Mouse (Mus musculus): ENCODE measurements around the gene Smpdl3a.

The Smpdl3a gene

DNA sequence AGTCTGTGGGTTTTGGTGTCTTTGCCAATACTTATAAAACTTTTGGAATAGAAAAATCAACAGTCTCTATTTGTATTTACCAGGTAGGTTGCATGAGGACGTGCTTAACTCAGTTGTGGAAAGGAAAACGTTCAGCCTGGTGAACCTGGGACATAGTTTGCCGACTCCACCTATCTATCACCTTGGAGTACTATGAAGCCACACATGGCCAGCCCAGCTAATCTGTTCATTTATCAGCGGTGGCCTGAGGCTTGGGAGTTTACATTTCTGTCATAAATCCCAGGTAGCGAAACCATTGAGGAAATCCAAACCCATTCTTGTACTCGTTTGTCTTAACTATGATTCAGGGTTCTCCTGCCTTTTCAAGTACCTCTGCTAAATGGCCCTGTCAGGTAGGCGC is at the start of gene Smpdl3a:
TSS of gene Smpdl3a (plus strand) at position 318 of the 400 bp plus-strand sequence.
- no peak for DNase-seq

DNA sequence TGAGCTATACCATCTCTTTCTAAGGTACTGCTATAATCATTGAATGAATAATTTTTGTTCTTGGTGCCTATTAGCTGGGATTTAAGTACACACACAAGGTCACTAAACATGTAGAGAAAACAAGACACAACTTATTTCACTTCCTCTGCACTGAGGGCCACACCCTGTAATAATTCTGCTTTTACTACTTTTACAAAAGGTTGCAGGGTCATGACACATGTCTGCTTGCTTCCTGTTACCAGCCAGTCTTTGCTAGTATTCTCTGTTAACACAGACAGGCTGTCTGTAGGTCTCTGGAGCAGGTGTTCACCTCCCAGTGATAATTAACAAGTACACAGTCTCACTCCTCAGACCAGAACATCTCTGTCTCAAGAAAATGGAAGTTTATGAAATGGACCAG is 48.7 kb upstream of the Smpdl3a start:
- DNase-seq, result no peak

DNA sequence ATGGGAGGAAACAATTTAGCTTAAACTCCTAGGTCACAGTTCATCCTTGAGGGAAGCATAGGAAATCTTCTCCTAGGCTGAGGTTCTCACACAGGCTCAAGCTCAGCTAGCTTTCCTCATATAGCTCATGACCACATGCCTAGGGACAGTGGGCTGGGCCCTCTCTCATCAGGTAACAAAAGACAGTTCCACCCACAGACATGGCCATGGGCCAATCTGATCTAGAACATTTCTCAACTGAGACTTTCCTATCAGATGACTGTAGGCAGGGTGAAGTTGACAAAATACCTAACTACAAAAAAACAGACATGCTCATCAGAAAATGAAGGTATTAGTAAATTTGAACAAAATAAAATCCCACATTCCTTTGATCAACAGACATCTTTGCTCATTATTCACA is 47.0 kb upstream of the Smpdl3a start:
- no peak for DNase-seq

DNA sequence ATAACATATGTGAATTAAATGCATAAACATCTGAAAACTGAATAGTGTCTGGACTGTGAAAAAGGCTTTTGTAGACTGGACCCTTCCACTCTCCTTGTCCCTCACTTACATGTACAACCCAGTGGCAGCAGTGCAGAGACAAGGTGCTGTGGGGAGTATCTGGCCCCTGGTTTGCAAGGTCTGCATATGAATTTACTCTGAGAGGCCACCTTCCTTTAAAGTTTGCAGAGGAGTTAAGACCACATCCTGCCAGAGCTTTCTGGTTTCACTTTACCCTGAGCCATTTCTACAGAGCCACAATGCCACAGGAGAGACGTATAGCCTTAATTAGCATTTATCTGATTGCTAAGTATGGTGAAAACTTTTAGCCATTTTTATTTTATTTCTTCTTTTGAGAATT is 40.8 kb upstream of the Smpdl3a start:
- no peak for DNase-seq

DNA sequence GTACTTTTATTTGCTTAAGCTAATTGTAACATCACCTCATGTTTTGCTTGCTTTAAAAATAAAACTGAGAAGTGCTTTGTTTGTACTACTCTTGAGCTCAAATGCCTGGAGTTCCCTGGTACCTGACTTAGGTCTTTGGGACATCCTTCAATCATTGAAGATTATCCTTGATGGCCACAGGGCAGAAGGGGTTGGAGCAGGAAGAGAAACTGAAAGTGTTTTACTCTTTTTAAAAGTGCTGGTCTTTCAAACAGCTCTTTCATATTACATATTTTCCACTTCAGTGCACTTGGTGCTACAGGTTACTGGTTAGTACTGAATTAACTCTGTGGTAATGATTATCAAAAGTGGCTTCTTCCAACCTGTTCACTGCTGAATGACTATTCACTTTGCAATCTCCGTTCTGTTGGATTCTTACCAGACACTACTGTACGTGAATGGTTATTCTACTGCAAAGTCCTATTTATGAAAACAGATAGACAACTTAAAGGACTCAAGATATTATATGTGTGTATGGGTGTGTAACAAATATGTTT is 38.9 kb upstream of the Smpdl3a start:
- DNase-seq, result no peak

DNA sequence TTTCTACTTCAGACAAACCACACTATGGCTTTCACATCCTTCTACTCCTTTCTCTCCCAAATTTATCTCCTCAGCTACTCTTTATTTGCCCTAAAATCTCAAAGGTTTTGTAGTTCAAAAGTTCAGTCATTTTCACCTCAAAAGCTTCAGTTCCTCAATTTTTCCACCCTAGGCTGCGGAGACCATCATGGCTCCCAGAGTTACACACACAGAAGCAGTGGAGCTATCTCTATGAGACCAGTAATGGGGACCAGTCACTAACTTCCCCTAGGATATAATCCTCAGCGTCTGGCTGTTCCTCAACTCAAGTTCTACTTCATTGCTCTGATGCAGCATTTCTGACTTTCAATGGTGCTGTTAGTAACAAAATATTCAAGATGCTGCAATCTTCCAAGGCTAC is 35.1 kb upstream of the Smpdl3a start:
- no peak for DNase-seq

DNA sequence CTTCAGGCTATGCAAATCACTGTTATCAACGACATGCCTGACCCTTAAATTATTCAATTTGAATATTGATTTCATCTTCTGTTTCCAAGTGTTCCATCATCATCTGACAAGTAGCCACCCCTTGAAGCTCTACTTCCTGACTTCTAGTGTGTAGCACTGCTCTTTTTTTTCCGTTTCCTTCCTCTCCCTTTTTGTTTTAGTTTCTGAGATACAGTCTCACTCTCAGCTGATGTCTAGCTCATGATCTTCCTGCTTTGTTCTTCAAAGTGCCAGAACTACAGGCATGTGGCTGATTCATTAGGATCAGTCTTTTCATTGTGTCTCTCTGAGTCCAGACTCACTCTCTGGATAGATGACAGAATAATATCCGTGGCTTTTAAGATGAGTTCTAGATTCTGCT is 33.4 kb upstream of the Smpdl3a start:
- no peak for DNase-seq

DNA sequence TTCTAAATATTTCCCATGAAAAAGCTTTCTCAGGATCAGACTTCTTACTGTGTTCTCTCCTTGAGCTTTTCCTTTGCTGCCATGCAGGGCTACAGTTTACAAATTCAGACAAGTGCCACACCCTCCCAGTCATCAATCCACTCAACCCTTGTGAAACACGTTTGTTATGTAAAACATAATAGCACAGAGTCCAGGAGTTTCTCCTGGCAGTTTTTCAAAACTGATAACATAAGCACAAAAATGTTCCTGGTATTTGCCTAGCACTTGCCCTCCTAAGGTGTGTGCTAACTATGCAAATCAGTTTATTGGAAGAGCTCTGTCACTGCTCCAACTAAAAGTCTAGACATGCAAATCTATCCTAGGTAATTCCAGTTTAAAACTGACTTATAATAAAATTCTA is 31.1 kb upstream of the Smpdl3a start:
- no peak for DNase-seq

DNA sequence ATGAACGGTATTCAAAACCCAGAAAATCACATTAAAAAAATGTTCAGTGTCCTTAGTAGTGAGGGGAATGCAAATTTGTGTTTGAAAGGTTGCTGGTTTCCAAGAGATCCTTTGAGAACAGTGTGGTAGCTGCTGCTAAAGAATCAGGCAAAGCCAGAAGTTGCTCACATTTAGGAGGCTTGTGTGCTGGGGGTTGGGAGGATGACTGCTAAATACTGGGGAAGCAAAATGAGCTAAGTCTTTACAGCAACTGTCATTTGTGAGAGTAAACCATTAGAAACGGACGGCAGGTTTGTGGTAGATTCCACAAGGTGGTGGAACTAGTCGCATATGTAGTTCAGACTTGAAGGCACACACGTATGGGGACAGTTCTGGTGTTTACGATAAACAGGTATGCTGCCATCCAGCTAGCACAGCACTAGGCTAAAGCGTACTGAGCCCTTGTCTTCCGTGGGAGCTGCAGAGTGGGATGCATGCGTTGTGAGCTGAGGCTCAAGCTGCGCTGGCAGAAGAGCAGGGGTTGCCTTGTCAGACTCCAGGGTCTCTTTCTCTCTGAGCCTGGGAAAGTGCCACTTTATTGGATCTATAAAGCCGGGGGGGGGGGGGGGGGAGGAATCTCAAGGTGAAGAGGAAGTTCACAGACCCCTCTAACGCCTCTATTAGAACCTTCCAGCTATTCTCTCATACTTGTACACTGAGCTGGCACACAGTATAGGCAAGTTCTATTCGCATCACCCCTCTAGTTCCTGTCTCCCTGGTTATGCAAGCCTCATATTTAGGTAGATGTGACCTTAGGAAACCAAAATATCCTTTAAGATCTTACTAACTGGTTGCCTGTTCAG is 10.6 kb upstream of the Smpdl3a start:
- DNase-seq, result no peak

DNA sequence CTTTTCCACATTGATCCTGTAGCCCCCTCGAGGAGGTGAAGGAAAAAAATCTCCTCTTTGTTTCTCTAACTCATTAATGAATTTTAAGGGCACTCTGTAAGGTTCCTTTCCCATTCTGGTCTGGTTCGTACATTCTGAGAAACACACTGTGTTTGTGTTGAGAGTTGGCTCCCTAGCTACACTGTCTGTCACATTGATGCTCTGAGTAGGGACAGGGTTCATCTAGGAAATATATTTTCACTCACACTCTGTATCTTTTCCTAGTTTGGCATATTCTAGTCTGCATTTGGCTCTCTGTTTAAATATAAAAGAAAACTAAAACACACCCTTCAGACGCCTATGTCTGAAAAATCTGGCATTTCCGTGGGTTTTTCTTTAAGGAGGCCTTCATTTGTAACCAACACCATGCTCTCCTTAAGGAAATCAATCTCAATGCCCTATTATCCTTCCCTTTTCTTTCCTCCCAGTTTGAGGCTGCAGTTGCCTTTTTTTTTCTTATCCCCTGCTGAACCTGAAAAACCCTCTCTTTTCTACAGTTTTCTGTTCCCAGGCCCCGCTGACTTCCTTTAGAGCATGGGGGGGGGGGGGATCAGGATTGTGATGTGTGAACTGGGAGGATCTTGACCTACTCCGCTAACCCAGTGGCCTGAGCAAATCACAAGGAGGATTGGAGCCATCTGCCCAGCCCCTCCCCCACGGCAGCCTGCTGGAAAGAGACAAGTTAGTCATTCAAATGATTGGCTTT is 9.8 kb upstream of the Smpdl3a start:
- peak; percentile 77 for DNase-seq

DNA sequence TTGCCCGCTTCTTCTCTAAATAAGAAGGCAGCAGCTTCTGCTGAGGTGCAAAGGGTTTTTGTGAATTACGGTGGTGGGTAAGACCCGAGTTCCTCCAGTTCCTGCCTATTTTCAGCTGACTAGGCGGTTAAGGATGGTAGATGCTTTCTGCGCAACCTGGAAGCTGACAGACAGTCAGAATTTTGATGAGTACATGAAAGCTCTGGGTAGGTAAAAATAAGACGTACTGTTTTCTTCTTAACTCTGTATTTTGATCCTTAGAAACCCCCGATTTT is 9.3 kb upstream of the Smpdl3a start, which contains the start of gene Fabp7:
TSS of gene Fabp7 (plus strand) at position 6 of the 275 bp plus-strand sequence.
- DNase-seq, result no peak

DNA sequence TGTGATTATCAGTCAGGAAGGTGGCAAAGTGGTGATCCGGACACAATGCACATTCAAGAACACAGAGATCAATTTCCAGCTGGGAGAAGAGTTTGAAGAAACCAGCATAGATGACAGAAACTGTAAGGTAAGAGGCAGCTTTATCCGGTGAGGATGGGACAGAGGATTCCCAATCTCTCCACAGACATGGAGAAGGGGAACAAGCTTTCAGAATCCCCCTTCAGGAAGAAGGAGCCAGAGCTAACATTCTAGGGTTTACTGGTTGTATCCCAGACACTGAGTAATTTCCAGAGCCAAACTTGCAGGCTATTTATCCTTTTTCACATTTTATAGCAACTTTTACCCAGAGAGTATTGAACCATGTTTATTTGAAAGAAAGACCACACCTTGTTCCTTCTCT is 8.6 kb upstream of the Smpdl3a start:
- no peak for DNase-seq

DNA sequence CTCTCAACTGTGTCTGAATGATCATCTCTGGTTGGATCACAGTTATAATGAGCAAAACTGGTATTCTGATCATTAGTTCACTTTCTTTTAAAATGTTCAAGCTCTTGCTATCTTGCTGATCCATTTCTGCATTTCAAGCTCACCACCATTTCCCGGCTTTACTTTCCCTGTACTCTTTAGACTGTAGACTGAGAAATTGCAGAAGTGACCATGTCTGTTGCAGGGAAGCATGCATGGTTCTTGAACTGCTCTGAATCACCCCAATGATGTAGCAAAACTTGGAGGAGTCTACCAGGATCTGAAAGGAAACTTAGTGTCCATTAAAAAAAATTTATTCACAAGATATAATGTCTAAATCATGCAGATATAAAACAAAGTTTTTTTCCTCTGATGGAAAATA is 1.2 kb upstream of the Smpdl3a start:
- DNase-seq, result no peak

DNA sequence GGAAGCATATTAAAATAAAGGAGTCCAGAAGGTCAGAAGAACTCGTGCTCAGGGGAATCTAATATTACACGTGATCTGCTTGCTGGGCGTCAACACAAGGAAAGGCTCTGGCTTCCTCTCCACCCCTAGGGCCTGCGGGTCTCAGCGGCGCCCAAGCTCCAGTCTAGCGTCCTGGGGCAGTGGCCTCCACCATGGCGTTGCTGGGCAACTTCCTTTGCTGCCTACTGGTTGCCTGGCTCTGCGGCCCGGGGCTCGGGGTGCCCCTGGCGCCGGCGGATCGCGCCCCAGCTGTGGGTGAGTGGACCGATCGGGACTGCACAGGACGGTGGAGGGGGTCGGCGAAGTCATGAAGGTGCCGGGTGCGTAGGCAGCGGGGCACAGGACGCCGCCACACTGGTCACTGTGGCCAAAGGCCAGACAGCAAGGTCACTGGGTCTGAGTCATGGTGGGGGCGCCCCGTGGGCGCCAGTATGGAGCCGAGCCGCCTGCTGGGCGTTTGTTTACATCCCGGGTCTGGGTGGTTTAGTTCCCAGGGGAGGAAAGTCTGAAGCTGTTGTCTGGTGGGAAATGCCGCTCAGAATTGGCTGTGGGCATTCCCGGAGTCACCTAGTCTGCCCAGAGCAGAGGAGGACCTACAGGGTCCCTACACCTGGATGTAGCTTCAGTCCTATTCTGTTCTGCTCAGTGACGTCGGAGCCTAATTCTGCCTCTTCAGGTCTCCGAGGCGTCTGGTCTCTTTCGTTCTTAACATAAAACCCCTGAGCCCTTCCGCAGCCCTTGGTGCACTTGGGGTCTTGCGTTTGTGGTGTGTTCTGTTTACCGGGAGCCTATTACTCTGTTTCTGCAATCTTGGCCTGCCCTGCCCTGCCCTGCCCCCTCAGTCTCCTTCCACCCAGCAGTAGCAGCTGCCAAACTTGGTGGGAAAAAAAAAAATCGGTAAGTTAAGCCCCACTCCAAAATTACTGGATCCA is 641 bp downstream of the Smpdl3a start:
- DNase-seq, result peak; percentile 77

DNA sequence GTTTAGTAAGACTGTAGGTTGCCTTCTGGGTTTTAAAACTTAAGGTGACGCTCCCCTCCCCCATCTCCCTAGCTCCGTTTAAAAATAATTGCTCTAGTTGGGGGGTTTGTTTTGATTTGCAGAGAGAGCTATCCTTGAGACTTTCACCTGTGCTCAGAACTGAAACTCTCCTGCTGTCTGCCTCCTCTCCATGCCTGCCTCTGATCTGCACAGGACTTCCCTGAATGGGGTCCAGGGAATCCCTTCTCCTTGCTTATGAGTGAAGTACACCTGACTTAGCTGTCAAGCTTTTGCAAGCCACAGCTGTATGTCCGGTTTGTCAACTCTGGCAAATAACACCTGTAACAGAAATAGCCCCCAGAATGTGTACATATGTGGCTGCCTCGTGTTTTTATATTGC is 1.4 kb downstream of the Smpdl3a start:
- DNase-seq, result peak; percentile 57

DNA sequence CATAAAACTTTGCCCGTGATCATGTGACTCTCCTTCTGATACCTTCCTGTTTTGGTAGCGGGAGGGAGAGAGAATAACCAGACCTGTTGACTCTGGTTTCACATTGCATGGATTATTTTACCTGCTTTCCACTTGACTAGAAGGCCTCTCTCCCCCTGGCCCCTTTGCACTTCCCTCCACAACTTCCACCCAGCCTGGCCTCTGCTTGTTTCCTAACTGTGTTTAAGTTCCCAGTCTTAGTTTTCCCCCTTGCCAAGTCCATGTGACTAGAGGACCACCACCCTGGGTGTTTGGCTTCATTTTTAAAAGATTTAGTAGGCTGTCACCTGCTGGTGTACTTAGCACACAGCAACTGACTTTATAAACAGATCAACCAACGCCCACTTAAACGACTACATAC is 1.9 kb downstream of the Smpdl3a start:
- DNase-seq, result peak; percentile 69

DNA sequence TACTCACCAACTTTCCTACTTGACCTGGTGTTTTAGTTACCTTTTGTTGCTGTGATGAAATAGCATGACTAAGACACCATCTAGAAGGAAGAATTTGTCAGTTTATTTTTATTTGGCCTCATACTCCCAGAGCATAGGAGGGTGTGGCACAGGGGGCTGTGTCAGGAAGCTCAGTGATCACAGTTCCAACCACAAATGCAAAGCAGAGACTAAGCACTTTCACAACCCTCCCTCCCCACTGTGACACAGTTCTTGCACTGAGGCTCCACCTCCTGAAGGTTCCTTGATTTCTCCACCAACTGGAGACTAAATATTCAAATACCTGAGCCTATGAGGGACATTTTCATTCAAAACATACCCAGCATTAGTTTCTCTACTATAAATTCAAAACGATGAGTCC is 5.4 kb downstream of the Smpdl3a start:
- DNase-seq, result no peak

DNA sequence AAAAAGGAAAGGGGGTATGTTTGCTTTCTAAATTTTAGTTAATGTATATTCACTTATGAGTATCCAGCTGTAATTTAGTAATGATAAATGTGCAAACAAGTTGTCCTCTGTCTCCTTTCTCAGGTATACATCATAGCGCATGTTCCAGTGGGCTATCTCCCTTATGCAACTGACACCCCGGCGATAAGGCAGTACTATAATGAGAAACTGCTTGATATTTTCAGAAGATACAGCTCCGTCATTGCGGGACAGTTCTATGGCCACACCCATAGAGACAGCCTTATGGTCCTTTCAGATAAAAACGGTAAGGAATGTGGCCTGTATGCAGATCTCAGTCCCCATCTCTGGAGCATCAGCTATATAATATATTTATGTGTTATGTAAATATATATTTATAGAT is 13.6 kb downstream of the Smpdl3a start:
- no peak for DNase-seq

DNA sequence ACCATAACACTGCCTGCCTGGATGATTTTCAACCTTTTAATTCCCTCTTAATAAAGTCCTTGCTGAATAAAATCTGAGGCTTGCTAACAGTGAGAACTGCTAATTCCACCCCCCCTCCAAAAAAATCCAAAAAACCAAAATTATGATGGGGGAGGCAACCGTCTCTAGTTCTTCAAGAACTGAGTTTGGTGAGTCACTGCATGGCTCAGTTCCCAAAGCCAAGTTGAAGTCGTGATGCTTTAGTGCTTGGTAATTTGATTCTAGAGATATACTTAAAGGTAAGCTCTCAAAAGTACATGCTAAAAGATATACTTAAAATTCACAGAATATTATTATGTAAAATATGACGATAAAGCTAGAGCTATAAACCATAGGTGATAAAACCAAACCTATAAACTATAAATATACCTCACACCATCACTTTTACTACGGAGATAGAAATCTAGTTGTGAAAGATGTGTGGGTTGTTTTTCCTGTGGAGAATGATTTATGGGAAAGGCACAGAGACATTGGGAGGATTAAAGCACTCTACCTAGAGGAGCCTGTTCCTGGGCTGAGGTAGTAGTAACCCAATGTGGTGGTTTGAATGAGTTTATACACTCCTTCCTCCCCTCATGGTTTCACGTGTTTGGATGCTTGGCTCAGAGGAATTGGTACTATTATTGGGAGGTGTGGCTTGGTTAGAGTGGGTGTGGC is 18.2 kb downstream of the Smpdl3a start:
- DNase-seq, result no peak

DNA sequence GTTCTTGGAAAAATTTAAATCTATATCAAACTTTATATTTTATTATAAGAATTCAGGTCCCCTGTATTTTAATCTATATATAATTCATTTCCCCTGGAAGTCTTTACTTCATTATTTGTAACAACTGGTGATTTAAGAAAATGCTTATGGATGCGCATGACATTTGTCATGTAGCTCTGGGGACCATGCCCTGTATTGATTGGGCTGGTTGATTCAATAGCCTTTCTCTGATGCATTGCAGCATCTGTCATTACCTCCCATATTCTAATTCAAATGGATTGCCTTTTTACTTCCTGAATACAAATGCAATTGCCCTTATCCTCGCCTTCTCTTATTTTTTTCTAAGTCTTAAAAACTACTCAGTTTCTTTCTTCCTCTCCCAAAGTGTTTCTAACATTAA is 20.2 kb downstream of the Smpdl3a start:
- DNase-seq, result no peak

DNA sequence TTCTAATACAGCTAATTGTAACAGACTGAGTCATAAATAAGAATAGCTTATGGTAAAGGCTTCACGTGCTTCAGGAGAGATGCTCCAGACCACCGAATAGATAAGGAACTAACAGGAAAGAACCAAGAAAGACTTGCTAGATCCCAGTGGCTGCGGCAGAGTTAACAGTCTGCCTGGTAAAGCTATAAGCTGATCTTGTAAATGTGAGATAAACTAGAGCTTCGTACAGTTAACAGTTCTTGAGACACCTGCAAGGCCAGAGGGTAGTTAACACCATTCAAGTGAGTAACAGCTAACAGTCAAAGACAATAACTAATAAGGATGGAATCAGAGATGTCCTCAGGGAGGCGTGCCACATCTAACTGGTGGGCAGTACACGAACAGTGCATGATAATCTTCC is 21.7 kb downstream of the Smpdl3a start:
- no peak for DNase-seq

DNA sequence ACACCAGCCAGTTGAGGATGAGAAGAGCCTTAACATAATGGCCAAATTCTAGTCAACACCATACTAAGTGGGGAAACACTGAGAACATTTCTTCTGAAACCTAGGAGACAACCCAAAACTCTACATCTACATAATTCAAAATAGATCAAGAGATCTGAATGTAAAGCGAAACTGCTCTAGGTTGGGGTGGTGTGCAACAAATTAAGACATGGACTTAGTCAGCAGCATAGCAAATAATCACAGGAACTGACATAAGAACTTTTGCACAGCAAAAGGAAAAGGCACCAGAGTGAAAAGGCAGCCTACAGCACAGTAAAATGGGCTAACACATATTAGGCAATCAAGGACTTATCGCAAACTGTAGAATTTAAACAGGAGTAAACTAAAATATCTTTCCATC is 25.1 kb downstream of the Smpdl3a start:
- DNase-seq, result no peak

DNA sequence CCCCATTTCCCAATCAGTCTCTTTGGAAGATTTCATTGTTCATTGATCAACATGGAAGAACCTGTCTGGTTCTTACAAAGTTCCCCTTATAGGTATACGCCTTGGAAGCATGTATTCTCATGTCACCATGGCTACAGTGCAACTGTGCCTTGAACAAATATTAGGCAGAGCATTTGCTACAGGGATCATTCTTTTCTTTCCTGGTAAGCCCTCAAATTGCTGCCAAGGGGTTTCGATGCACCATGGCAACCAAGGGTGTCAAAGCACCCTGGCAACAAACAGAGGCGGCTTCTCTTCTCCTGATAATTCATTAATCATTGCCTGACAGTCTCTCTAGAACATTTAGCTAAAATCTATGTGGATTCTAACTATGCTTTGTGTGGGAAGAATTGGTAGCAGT is 28.3 kb downstream of the Smpdl3a start:
- no peak for DNase-seq
